Mouse (Mus musculus): ENCODE data around the gene Nfil3. TPM values are rescaled to one million over a fixed set of nuclear protein-coding genes. Genes with fewer than 3 reads are reported as not detected.

Nfil3 gene
- polyA plus RNA-seq, 1 experiment from 2014 or later: 16.3 TPM

- Histone ChIP-seq H3K9me3 (replicated peaks) (no peaks in the 10 kb centered on the region), H3K4me3 (no peak overlapping the region), H3K27me3 (ENCODE audit: low read depth, poor library complexity, severe bottlenecking) (no peaks in the 10 kb centered on the region), H3K4me1 (no peaks in the 10 kb centered on the region), H3K27ac (replicated peaks) (no peak overlapping the region), H3K36me3 (no peaks in the 10 kb centered on the region)
- WGBS: 93% methylated on average over 10 of the region's 10 CpGs
- no peak for DNase-seq (ENCODE audit: low spot score)
Observed at GRCm38 (mm10) chr13:52998541-52998940, 17.7 kb upstream of the Nfil3 start.

- H3K4me3 ChIP-seq: no peak overlapping the region
- 80% methylated on average over 2 of the region's 2 CpGs for WGBS
Observed at GRCm38 (mm10) chr13:52997806-52998205, 16.9 kb upstream of the Nfil3 start.

GRCm38 (mm10) chr13:52996201-52996600 lies 15.3 kb upstream of the Nfil3 start:
- Histone ChIP-seq H3K4me3 (no peak overlapping the region), H3K36me3 (no peaks in the 10 kb centered on the region), H3K27me3 (ENCODE audit: low read depth, poor library complexity, severe bottlenecking) (no peaks in the 10 kb centered on the region), H3K4me1 (no peaks in the 10 kb centered on the region), H3K27ac (replicated peaks) (no peak overlapping the region), H3K9me3 (replicated peaks) (no peaks in the 10 kb centered on the region)
- WGBS: 77% methylated on average over 8 of the region's 8 CpGs
- no peak for DNase-seq (ENCODE audit: low spot score)

More at GRCm38 (mm10) chr13:52997806-52998205, 16.9 kb upstream of the Nfil3 start:
- no peak overlapping the region for H3K27ac ChIP-seq (replicated peaks)
- no peaks in the 10 kb centered on the region for H3K4me1 ChIP-seq
- H3K27me3 ChIP-seq (ENCODE audit: low read depth, poor library complexity, severe bottlenecking): no peaks in the 10 kb centered on the region
- H3K9me3 ChIP-seq (replicated peaks): no peaks in the 10 kb centered on the region
- H3K36me3 ChIP-seq: no peaks in the 10 kb centered on the region
- no peak for DNase-seq (ENCODE audit: low spot score)

DNA sequence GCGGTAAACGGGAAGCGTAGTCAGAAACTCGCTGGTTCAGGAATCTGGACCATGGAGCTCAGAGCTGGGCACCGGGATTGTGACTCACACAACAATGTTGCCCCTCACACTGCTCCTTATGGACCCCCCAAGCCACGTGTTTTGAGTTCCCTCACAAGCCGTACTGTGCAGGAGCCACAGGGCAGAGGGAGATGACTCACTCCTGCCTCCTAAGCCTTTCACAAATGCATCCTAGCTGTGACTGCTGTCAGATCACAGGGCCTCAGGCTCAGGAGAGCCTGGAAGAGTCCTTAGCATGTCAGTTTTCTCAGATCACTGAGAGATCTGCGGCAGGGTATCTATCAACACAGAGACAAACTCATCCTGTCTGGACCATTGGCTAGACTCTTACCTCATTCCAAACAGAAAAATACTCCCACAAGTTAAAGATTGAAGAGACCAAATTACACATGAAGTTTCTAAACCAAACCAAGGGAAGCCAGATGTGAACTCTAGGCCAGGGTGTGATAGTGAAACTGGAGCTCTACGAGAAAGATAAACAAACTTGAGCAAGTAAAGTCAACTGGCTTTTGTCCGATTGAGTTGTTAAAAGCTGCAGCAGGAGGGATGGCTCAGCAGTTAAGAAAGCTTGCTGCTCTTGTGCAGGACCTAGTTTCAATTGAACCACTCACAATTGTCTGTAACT lies 13.5 kb upstream of the Nfil3 start:
- Histone ChIP-seq H3K4me1 (no peaks in the 10 kb centered on the region), H3K27me3 (ENCODE audit: low read depth, poor library complexity, severe bottlenecking) (no peaks in the 10 kb centered on the region), H3K4me3 (no peak overlapping the region), H3K36me3 (no peaks in the 10 kb centered on the region), H3K27ac (replicated peaks) (no peak overlapping the region), H3K9me3 (replicated peaks) (no peaks in the 10 kb centered on the region)
- no peak for DNase-seq (ENCODE audit: low spot score)
- 78% methylated on average over 10 of the region's 10 CpGs for WGBS

GRCm38 (mm10) chr13:52990139-52990538 lies 9.3 kb upstream of the Nfil3 start:
- WGBS: 76% methylated on average over 9 of the region's 9 CpGs
- Histone ChIP-seq H3K4me3 (no peak overlapping the region), H3K9me3 (replicated peaks) (no peaks in the 10 kb centered on the region), H3K4me1 (no peaks in the 10 kb centered on the region), H3K27ac (replicated peaks) (no peak overlapping the region), H3K36me3 (no peaks in the 10 kb centered on the region), H3K27me3 (ENCODE audit: low read depth, poor library complexity, severe bottlenecking) (no peaks in the 10 kb centered on the region)
- no peak for DNase-seq (ENCODE audit: low spot score)

DNA sequence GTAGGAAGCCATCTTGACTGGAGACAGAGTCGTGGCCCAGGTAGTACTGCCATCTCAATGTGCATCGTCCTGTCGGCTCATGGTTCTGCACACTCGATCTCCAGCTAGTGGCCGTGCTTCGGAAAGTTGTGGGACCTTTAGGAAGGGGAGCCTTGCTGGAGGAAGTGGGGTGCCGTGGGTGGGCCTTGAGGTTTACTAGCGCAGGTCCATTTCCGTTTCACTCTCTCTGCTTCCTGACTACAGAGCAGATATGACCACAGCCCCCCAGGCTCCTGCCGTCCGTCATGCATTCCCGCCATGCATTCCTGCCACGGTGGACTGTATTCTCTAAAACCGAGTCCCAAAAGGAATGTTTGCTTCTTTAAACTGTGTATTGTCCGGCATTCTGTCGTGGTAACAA lies 8.1 kb upstream of the Nfil3 start:
- Histone ChIP-seq H3K4me1 (no peaks in the 10 kb centered on the region), H3K9me3 (replicated peaks) (no peaks in the 10 kb centered on the region), H3K36me3 (no peaks in the 10 kb centered on the region), H3K27ac (replicated peaks) (no peak overlapping the region), H3K4me3 (no peak overlapping the region), H3K27me3 (ENCODE audit: low read depth, poor library complexity, severe bottlenecking) (no peaks in the 10 kb centered on the region)
- no peak for DNase-seq (ENCODE audit: low spot score)
- 89% methylated on average over 16 of the region's 16 CpGs for WGBS

GRCm38 (mm10) chr13:52987880-52988279 lies 7.0 kb upstream of the Nfil3 start:
- no peaks in the 10 kb centered on the region for H3K9me3 ChIP-seq (replicated peaks)
- WGBS: 78% methylated on average over 1 of the region's 1 CpGs
- DNase-seq (ENCODE audit: low spot score): no peak
- H3K27ac ChIP-seq (replicated peaks): no peak overlapping the region
- peaks cover 4% of the 10 kb centered on the region; the same call in 1 of the 2 replicates for H3K27me3 ChIP-seq (ENCODE audit: low read depth, poor library complexity, severe bottlenecking)
- H3K4me1 ChIP-seq: no peaks in the 10 kb centered on the region
- H3K4me3 ChIP-seq: no peak overlapping the region
- no peaks in the 10 kb centered on the region for H3K36me3 ChIP-seq

- H3K9me3 ChIP-seq (replicated peaks): no peaks in the 10 kb centered on the region
- H3K4me1 ChIP-seq: peaks cover 11% of the 10 kb centered on the region
- no peak overlapping the region for H3K4me3 ChIP-seq
- H3K27ac ChIP-seq (replicated peaks): no peak overlapping the region
- 82% methylated on average over 10 of the region's 10 CpGs for WGBS
- DNase-seq (ENCODE audit: low spot score): no peak
- peaks cover 15% of the 10 kb centered on the region for H3K27me3 ChIP-seq (ENCODE audit: low read depth, poor library complexity, severe bottlenecking)
- H3K36me3 ChIP-seq: no peaks in the 10 kb centered on the region
Observed at GRCm38 (mm10) chr13:52986215-52986780, 5.4 kb upstream of the Nfil3 start.

DNA sequence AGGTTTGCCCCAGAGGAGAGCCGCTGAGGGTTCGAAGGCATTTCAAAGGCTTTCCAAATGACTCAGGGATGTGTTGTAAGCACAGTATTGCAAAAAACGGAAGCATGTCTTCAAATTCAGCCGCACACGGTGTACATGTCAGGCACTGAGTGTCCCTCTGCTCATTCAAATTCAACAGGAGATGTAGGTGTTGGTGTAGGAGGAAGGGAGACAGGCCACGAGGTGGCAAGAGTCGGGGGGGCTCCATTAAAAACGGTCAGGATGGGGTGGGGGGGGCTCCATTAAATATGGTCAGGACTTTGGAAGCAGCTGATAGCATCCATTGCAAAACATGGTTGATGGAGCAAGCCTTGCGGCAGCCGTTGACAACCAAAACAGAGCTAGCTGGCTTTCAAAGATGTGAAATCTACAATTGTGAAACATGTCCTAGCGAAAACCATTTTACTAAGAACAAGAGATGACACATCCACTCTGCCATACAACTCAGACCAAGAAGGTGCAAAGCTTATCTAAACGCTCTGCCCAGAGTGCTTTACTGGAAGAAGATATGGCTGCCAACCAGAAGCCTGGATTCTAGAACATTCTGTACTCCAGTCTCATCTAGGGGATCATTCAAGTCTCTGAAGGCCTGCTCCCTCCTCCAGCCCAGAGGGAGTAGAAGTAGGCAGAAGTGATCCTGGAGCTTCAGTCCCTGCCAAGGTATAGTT lies 4.8 kb upstream of the Nfil3 start:
- H3K9me3 ChIP-seq (replicated peaks): no peaks in the 10 kb centered on the region
- no peaks in the 10 kb centered on the region for H3K36me3 ChIP-seq
- no peak overlapping the region for H3K4me3 ChIP-seq
- H3K27ac ChIP-seq (replicated peaks): no peak overlapping the region
- H3K27me3 ChIP-seq (ENCODE audit: low read depth, poor library complexity, severe bottlenecking): peaks cover 17% of the 10 kb centered on the region
- DNase-seq (ENCODE audit: low spot score): no peak
- H3K4me1 ChIP-seq: peaks cover 12% of the 10 kb centered on the region
- 85% methylated on average over 12 of the region's 12 CpGs for WGBS

GRCm38 (mm10) chr13:52982703-52983102 lies 1.8 kb upstream of the Nfil3 start:
- Histone ChIP-seq H3K4me3 (0 out of 2 replicates have a peak overlapping the region, but pooled peaks have one; percentile 32), H3K4me1 (peaks cover 37% of the 10 kb centered on the region), H3K9me3 (replicated peaks) (no peaks in the 10 kb centered on the region), H3K27ac (replicated peaks) (no peak overlapping the region), H3K27me3 (ENCODE audit: low read depth, poor library complexity, severe bottlenecking) (peaks cover 25% of the 10 kb centered on the region), H3K36me3 (no peaks in the 10 kb centered on the region)
- DNase-seq (ENCODE audit: low spot score): peak; percentile 88
- WGBS: 2% methylated on average over 12 of the region's 12 CpGs

DNA sequence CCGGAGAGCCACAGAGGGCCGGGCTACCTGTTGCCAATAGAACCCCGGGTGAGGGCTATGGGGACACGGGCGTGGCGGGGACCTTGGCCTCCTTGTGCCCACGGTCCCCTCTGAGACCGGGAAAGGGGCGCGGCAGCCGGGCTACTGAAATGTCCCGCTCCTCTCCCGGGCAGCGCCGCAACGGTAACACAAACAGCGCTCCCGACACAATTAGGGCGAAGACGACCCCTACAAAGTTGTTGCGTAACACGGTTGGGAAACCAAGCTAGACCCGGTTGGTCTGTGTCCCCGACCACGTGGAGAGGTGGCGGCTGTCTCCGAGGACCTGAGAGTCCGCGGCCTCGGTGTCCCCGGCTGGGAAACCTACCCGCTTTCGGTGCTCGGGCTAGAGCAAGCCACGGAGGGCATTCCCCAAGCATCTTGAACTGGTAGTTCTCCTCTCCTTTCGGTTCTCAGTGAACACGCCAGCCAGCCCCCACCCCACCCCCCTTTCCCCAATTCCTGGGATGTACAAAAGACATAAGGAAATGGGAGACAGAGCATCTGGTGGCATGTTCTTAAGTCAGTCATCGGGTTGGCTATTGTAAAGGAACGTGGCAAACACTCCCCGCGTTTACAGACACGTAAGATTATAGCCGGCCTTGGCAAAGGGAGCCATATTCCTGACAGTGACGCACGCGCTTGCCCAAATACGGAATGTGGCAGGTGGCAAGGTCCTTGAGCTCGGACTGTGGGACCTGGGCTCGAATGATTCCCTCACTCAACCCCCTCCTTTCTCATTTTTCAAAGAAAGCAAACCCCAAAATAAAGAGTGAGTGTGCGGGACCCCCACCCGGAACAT lies 788 bp upstream of the Nfil3 start:
- peak overlapping the region; percentile 83 for H3K4me3 ChIP-seq
- H3K27me3 ChIP-seq (ENCODE audit: low read depth, poor library complexity, severe bottlenecking): peaks cover 36% of the 10 kb centered on the region
- peaks cover 47% of the 10 kb centered on the region for H3K4me1 ChIP-seq
- DNase-seq (ENCODE audit: low spot score): peak; percentile 69
- no peaks in the 10 kb centered on the region for H3K9me3 ChIP-seq (replicated peaks)
- peak overlapping the region; percentile 78 for H3K27ac ChIP-seq (replicated peaks)
- no peaks in the 10 kb centered on the region for H3K36me3 ChIP-seq
- 2% methylated on average over 51 of the region's 51 CpGs for WGBS

- peaks cover 60% of the 10 kb centered on the region for H3K4me1 ChIP-seq
- H3K4me3 ChIP-seq: peak overlapping the region; percentile 83
- peak; percentile 85 for DNase-seq (ENCODE audit: low spot score)
- H3K9me3 ChIP-seq (replicated peaks): no peaks in the 10 kb centered on the region
- H3K27me3 ChIP-seq (ENCODE audit: low read depth, poor library complexity, severe bottlenecking): peaks cover 38% of the 10 kb centered on the region
- peak overlapping the region; percentile 92 for H3K27ac ChIP-seq (replicated peaks)
- H3K36me3 ChIP-seq: no peaks in the 10 kb centered on the region
- WGBS: under 1% methylated on average over 77 of the region's 77 CpGs
Observed at GRCm38 (mm10) chr13:52980211-52980950, 492 bp downstream of the Nfil3 start.
